Mouse (Mus musculus) bone marrow macrophage, adult 2 months (primary cell): ENCODE results near the gene Mindy1. TPM values are rescaled to one million over a fixed set of nuclear protein-coding genes. Genes with fewer than 3 reads are reported as not detected.

Experiments used
- H3K27ac ChIP-seq: 2 replicates; pipeline ENCODE4 v1.5.1; 2012; ENCODE audit warnings: low read depth, low read length; ENCODE audit not compliant: insufficient read depth
- H3K4me1 ChIP-seq: 2 replicates; pipeline ENCODE4 v1.6.1; 2012; ENCODE audit warnings: low read length; ENCODE audit not compliant: control insufficient read depth, insufficient read depth
- H3K4me3 ChIP-seq: 2 replicates; pipeline ENCODE4 v1.5.1; 2012; ENCODE audit warnings: mild to moderate bottlenecking, low read length, moderate library complexity; ENCODE audit not compliant: insufficient read depth
- CTCF ChIP-seq: IDR thresholded peaks from 2 replicates; pipeline ENCODE4 v1.5.1; 2012; ENCODE audit warnings: low read depth, mild to moderate bottlenecking, low read length, moderate library complexity
- POLR2A ChIP-seq: IDR thresholded peaks from 2 replicates; pipeline ENCODE4 v1.6.1; 2012; ENCODE audit warnings: mild to moderate bottlenecking, low read depth, low read length, borderline replicate concordance
- polyA plus RNA-seq: library from polyadenylated mRNA; stranded (reverse); fragments of >200 nt; gene quantifications from 2 replicates; pipeline ENCODE4 v1.2.4, GENCODE M21; 2012; ENCODE audit not compliant: missing spikeins, insufficient read depth, insufficient read length

Mindy1 gene
- polyA plus RNA-seq, 1 experiment = 70.7 TPM

DNA sequence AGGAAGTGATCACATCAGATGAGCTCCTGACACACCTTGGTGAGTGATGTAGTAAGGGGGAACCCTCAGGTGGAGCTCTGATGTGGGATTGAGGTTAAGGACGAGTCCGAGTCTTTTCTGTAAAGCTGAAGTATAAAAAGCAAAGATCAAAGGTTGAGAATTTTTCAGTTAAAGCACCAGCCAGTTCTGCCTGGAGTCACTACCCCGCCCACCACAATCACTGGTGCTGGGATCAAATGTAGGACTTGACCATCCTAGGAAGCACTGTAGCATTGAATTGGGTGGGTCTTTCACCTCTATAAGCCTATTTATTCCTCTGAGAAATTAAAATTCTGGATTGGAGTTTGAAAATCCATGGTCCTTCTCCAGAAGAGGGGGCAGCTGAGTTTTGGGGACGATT is 9.9 kb downstream of the Mindy1 start:
- peaks cover 49% of the 10 kb centered on the region for H3K4me1 ChIP-seq
- H3K27ac ChIP-seq = no peak overlapping the region
- H3K4me3 ChIP-seq = no peak overlapping the region
- TF ChIP-seq POLR2A = no peak
- no peak for TF ChIP-seq CTCF

DNA sequence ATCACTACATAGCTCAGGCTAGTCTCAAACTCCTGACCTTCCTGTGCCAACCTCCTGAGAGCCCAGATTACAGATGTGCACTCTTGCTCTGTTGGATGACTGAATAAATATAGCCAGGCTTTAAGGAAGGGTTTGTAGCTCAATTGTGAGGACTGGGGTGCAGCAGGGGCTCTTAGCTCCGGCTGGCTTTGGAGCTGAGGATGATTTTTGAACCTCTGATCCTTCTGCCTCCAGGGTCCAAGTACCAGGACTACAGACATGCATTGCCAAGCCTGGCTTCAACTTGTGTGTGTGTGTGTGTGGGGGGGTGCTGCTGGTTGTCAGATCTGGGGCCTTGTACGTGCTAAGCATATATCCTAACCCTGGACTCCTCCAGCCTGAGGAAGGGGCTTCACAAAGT is 11.8 kb downstream of the Mindy1 start:
- peaks cover 40% of the 10 kb centered on the region for H3K4me1 ChIP-seq
- no peak overlapping the region for H3K4me3 ChIP-seq
- TF ChIP-seq CTCF = no peak
- no peak for TF ChIP-seq POLR2A
- H3K27ac ChIP-seq = peak overlapping the region; percentile 85

DNA sequence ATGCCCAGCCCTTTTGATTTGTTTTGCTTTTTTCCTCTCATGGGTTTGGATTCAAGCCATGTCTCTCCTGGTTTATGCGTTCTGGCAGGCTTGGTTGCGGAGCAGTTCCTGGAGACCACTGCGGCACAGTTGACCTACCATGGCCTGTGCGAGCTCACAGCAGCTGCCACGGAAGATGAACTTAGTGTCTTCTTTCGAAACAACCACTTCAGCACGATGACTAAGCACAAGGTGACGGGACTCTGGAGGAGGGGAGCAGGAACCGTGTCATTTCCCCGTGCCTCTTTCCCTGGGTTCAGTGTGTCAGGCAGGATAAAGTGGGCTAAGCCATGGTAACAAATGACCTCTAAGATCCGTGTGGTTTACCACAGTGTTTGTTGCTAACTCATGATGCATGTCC is 12.4 kb downstream of the Mindy1 start:
- no peak overlapping the region for H3K4me3 ChIP-seq
- H3K27ac ChIP-seq = peak overlapping the region; percentile 85
- TF ChIP-seq POLR2A = no peak
- TF ChIP-seq CTCF = no peak
- peaks cover 35% of the 10 kb centered on the region for H3K4me1 ChIP-seq

DNA sequence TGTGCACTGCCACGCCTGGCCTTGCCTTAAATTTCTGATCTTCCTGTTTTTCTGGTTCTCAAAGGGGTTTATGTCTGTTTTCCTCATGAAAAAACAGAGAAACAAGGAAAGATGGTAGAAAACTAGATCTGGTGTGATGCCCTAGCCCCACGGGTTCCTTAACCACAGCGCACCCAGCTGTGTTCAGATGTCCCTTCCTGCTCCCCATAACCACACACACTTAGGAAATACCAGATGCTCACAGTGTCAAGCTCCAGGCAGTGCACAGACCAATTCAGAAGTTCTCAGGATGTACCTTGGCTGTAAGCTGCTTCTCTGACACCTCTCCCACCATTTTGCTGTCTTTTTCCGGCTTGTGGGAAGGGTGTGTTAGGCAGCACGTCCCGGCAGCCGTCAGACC is 13.2 kb downstream of the Mindy1 start:
- no peak overlapping the region for H3K4me3 ChIP-seq
- peaks cover 32% of the 10 kb centered on the region for H3K4me1 ChIP-seq
- peak overlapping the region; percentile 85 for H3K27ac ChIP-seq
- TF ChIP-seq POLR2A (no peak), CTCF (no peak)

DNA sequence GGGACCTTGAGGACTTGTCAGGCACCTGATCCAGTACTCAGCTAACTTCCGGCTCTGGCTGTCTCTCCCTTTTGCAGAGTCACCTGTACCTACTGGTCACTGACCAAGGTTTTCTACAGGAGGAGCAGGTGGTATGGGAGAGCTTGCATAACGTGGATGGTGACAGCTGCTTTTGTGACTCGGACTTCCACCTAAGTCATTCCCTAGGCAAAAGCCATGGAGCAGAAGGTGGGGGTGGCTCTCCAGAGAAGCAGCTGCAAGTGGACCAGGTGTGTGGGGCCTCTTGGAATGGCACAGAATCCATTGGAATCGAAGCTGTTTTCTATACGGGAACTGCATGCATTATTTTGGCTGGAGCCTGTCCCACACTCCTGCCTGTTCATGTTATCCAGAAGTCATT is 13.6 kb downstream of the Mindy1 start:
- Histone ChIP-seq H3K4me1 (peaks cover 29% of the 10 kb centered on the region), H3K4me3 (no peak overlapping the region), H3K27ac (no peak overlapping the region; the same call in 1 of the 2 replicates)
- TF ChIP-seq CTCF (no peak), POLR2A (no peak)

DNA sequence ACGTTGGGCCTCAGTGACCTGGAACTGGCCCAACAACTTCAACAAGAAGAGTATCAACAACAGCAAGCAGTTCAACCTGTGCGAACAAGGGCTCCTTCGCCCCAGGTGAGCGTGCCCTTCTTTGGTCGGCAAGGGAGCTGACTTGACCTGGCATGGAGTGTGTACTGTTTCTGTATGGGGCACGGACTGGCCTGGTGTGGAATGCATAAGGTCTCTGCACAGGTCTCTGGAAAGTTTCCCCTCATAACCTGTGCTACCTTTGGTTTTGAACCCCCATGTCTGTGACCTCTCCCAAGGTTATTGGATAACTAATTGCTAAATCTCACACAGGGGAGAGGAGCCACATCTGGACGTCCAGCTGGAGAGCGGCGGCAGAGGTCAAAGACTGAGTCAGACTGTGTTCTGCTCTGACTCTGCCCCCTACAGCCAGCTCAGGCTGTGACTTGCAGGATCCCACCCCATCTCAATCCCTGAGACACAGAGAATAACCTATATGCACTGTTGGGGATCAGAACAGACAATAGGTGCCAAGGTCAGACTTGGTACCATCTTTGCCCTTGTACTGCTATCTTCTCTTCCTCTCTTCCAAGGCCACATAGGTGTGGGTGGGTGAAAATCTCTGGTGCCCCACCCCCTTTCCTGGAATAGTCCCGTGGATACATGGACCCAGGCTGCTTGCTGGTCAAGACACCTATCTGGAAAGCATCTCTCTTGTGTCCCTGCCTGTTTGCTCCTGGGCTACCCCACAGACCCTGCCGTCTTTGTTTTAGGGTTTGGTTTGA is 14.4 kb downstream of the Mindy1 start:
- no peak overlapping the region for H3K27ac ChIP-seq
- peaks cover 29% of the 10 kb centered on the region for H3K4me1 ChIP-seq

DNA sequence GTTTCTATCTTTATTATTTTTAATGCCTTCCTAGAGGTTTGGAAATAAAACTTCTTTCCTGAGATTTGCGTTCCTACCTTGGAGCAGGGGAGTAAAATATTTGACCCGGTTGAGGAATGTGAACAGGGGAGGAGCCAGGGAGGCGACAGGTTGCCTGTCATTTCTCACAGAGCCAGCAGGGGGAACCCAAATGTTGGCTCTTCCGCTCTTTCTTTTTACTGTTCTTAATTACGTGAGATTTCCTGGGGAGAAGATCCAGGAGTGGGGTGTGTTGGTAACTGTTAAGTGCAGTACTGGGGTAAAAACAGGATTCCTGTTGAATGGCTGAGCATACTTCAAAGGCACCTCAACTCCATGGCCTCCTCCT is 14.9 kb downstream of the Mindy1 start:
- TF ChIP-seq CTCF = peak; percentile 22; the same call in 1 of the 2 replicates
- no peak for TF ChIP-seq POLR2A
- Histone ChIP-seq H3K4me3 (no peak overlapping the region), H3K27ac (no peak overlapping the region), H3K4me1 (peaks cover 32% of the 10 kb centered on the region)

More for the DNA sequence above, 14.4 kb downstream of the Mindy1 start:
- no peak overlapping the region for H3K4me3 ChIP-seq
- no peak for TF ChIP-seq POLR2A
- no peak for TF ChIP-seq CTCF

DNA sequence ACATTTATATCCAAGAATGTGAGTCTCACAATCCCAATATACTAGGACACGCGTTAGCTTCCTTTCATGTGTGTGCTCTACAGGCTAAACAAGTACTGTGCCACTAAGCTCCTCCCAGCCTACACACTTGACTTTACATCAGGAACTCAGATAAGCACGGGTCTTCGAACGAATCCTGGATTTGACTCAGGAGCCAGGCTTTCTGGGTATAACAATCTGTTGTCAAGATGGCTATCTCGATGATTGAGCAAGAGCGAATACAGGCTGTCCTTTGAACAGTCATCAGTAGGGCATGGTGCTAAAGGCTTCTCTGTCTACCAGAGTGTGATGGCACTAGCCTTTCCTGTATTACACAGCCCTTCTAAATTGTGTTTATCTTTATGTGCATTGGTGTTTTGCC is 16.9 kb downstream of the Mindy1 start:
- Histone ChIP-seq H3K4me3 (no peak overlapping the region), H3K4me1 (peaks cover 28% of the 10 kb centered on the region), H3K27ac (no peak overlapping the region)
- TF ChIP-seq CTCF (no peak), POLR2A (no peak)

DNA sequence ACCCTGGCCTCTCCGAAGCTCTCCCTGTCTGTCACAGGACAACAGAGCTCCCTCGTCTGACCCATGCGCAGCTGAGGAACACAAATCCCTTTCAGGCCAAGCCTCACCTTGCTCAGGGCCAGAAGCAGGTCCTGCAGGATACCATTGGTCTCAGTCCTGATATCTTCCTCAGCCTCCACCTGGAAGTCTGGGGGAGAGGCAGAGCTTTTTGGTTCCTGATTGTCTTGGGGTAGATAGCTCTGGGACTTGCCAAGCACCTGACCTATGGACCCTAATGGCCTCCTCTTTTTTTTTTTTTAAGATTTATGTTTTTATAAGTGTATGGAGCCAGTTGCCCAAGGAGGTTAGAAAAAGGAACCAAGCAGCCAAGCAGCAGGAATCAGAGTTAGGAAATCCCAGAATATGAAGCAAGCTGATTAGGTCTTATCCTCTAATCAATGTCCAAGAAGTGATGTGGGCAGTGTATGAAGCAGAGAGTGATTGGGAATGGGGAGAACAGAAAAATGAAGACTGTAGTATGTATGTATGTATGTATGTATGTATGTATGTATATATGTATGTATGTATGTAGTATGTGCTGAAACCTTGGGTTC is 20.2 kb downstream of the Mindy1 start:
- Histone ChIP-seq H3K4me3 (no peak overlapping the region), H3K27ac (peak overlapping the region; percentile 6; the same call in 1 of the 2 replicates), H3K4me1 (peaks cover 13% of the 10 kb centered on the region)
- no peak for TF ChIP-seq CTCF
- TF ChIP-seq POLR2A = no peak

DNA sequence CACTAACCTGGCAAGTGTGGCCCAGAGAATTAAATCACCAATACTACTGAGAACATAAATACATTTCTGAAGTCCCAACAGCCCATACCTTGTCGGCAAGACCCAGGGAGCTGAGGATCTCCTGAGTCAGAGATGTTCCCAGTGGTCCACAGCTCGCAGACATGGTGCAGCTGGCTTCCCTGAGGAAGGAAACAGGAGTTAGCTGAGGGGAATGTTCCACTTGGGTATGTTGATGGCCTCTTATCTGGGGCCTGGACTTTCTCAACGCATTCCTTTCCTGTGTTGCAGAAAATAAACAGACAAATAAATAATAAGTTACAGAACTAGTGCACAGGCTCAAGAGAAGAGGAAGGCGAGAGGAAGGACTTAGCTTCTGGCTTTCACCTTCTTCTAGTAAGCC is 25.1 kb downstream of the Mindy1 start:
- TF ChIP-seq CTCF = no peak
- TF ChIP-seq POLR2A = no peak
- peaks cover 9% of the 10 kb centered on the region for H3K4me1 ChIP-seq
- H3K27ac ChIP-seq = no peak overlapping the region
- H3K4me3 ChIP-seq = no peak overlapping the region

DNA sequence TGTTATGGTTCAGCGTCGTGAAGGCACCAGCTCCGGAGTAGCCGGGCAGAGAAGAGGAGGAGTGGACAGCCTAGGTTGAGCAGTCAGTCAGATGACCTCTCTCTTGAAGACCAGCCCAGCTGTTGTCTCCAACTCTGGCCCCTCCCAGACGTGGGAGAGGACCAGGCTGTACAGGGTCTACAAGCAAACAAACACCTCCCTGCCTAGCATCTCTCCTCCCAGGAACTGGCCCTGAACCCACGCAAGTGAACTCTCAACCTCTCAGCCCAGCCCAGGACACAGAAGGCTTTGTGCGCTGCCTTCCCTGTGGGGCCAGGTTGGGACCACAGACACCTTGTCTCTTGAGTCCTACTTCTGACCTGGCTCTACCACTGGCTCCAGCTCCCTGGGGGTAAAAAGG is 26.0 kb downstream of the Mindy1 start, which contains the start of gene Anxa9:
TSS of gene Anxa9 (minus strand) at position 77 of the 400 bp plus-strand sequence.
- Histone ChIP-seq H3K4me3 (no peak within 1 kb of the TSS), H3K27ac (no peak within 1 kb of the TSS), H3K4me1 (peaks cover 14% of the 10 kb centered on the region)
- TF ChIP-seq CTCF (no peak), POLR2A (no peak)
